Mouse (Mus musculus) forebrain, embryonic 11.5 days (tissue): ENCODE results near the gene Crim1. TPM values are rescaled to one million over a fixed set of nuclear protein-coding genes. Genes with fewer than 3 reads are reported as not detected.

Experiments
- ATAC-seq: fragments of 200-750 bp; cut with Nextera tagmentation; replicated peaks from 2 replicates; pipeline ENCODE4 v1.8.0; 2017; ENCODE audit warnings: moderate TSS enrichment; ENCODE audit not compliant: low FRiP score
- DNase-seq: peaks from one replicate; pipeline ENCODE4 v3.0.0-alpha.2; 2017; ENCODE audit warnings: low spot score
- H3K27ac ChIP-seq: fragments of 300-500 bp; sonication (generic); 2 replicates; pipeline ENCODE4 v1.5.1; 2014; ENCODE audit warnings: low read depth, low read length
- H3K27me3 ChIP-seq: fragments of 300-500 bp; sonication (generic); 2 replicates; pipeline ENCODE4 v1.6.1; 2014; ENCODE audit warnings: mild to moderate bottlenecking, low read length, mixed read lengths; ENCODE audit not compliant: control insufficient read depth, insufficient read depth
- H3K36me3 ChIP-seq: fragments of 300-500 bp; sonication (generic); 2 replicates; pipeline ENCODE4 v1.6.1; 2014; ENCODE audit warnings: mild to moderate bottlenecking, low read length, moderate library complexity, mixed read lengths; ENCODE audit not compliant: control insufficient read depth, insufficient read depth
- H3K4me1 ChIP-seq: fragments of 300-500 bp; sonication (generic); replicated peaks from 2 replicates; pipeline ENCODE4 v1.6.1; 2014; ENCODE audit warnings: low read length, mixed read lengths; ENCODE audit not compliant: control insufficient read depth, insufficient read depth
- H3K4me2 ChIP-seq: fragments of 300-500 bp; sonication (generic); 2 replicates; pipeline ENCODE4 v1.6.1; 2014; ENCODE audit warnings: low read depth, mild to moderate bottlenecking, low read length, moderate library complexity, mixed read lengths; ENCODE audit not compliant: severe bottlenecking
- H3K4me3 ChIP-seq: fragments of 300-500 bp; sonication (generic); 2 replicates; pipeline ENCODE4 v1.5.1; 2014; ENCODE audit warnings: low read depth, low read length
- H3K9ac ChIP-seq: fragments of 300-500 bp; sonication (generic); 2 replicates; pipeline ENCODE4 v1.6.1; 2014; ENCODE audit warnings: low read length
- H3K9me3 ChIP-seq: fragments of 300-500 bp; sonication (generic); 2 replicates; pipeline ENCODE4 v1.6.1; 2016; ENCODE audit warnings: low read length, mixed read lengths; ENCODE audit not compliant: control insufficient read depth
- WGBS: fragments of 180-500 bp; shearing (Covaris S2); extraction: QIAGEN DNeasy Blood & Tissue Kit; methylation state at CpG from one replicate; pipeline ENCODE4 v1.1.7; 2014; 5-methylcytosine and 5-hydroxymethylcytosine counted together
- polyA plus RNA-seq: library from polyadenylated mRNA; unstranded; fragments of >200 nt; fragmentation: Nextera tagmentation; extraction: Ambion mirVana; gene quantifications from 2 replicates; pipeline ENCODE4 v1.2.1, GENCODE M21; 2014

Gene Crim1
- polyA plus RNA-seq, 1 experiment from 2014 or later, result 2.7 TPM

GRCm38 (mm10) chr17:78217406-78217805, 17.4 kb downstream of the Crim1 start:
- 68% methylated on average over 6 of the region's 6 CpGs for WGBS
- no peak for ATAC-seq
- no peak overlapping the region for H3K4me2 ChIP-seq
- H3K27me3 ChIP-seq, result no peaks in the 10 kb centered on the region
- no peak overlapping the region for H3K4me3 ChIP-seq
- H3K9me3 ChIP-seq, result no peaks in the 10 kb centered on the region
- H3K27ac ChIP-seq, result no peak overlapping the region
- DNase-seq, result no peak
- no peaks in the 10 kb centered on the region for H3K36me3 ChIP-seq
- H3K9ac ChIP-seq, result no peak overlapping the region
- no peaks in the 10 kb centered on the region for H3K4me1 ChIP-seq

- Histone ChIP-seq H3K27me3 (no peaks in the 10 kb centered on the region), H3K9me3 (no peaks in the 10 kb centered on the region), H3K4me2 (no peak overlapping the region), H3K36me3 (no peaks in the 10 kb centered on the region), H3K27ac (no peak overlapping the region), H3K4me3 (no peak overlapping the region), H3K9ac (no peak overlapping the region), H3K4me1 (no peaks in the 10 kb centered on the region)
- 93% methylated on average over 10 of the region's 10 CpGs for WGBS
- no peak for DNase-seq
- no peak for ATAC-seq
Measured at GRCm38 (mm10) chr17:78218506-78219232, 18.6 kb downstream of the Crim1 start.

- Histone ChIP-seq H3K9me3 (no peaks in the 10 kb centered on the region), H3K27ac (no peak overlapping the region), H3K4me2 (no peak overlapping the region), H3K36me3 (no peaks in the 10 kb centered on the region), H3K9ac (no peak overlapping the region), H3K27me3 (no peaks in the 10 kb centered on the region), H3K4me1 (no peaks in the 10 kb centered on the region), H3K4me3 (no peak overlapping the region)
- 89% methylated on average over 8 of the region's 8 CpGs for WGBS
- ATAC-seq (no peak), DNase-seq (no peak)
Measured at GRCm38 (mm10) chr17:78221007-78221642, 21.1 kb downstream of the Crim1 start.

- no peak overlapping the region for H3K4me2 ChIP-seq
- H3K4me3 ChIP-seq, result no peak overlapping the region
- H3K27me3 ChIP-seq, result no peaks in the 10 kb centered on the region
- no peak overlapping the region for H3K9ac ChIP-seq
- 78% methylated on average over 1 of the region's 1 CpGs for WGBS
- H3K36me3 ChIP-seq, result no peaks in the 10 kb centered on the region
- no peak for DNase-seq
- no peaks in the 10 kb centered on the region for H3K4me1 ChIP-seq
- H3K27ac ChIP-seq, result no peak overlapping the region
- H3K9me3 ChIP-seq, result no peaks in the 10 kb centered on the region
- no peak for ATAC-seq
Measured at GRCm38 (mm10) chr17:78221860-78222259, 21.8 kb downstream of the Crim1 start.

GRCm38 (mm10) chr17:78223988-78224387, 23.9 kb downstream of the Crim1 start:
- Histone ChIP-seq H3K27ac (no peak overlapping the region), H3K4me2 (no peak overlapping the region), H3K9ac (no peak overlapping the region), H3K9me3 (no peaks in the 10 kb centered on the region), H3K36me3 (no peaks in the 10 kb centered on the region), H3K4me1 (no peaks in the 10 kb centered on the region), H3K4me3 (no peak overlapping the region), H3K27me3 (no peaks in the 10 kb centered on the region)
- WGBS, result 71% methylated on average over 10 of the region's 10 CpGs
- DNase-seq (no peak), ATAC-seq (no peak)

- Histone ChIP-seq H3K27me3 (no peaks in the 10 kb centered on the region), H3K4me1 (no peaks in the 10 kb centered on the region), H3K36me3 (no peaks in the 10 kb centered on the region), H3K27ac (no peak overlapping the region), H3K9ac (no peak overlapping the region), H3K9me3 (no peaks in the 10 kb centered on the region), H3K4me2 (no peak overlapping the region), H3K4me3 (no peak overlapping the region)
- 77% methylated on average over 5 of the region's 5 CpGs for WGBS
- no peak for ATAC-seq
- no peak for DNase-seq
Measured at GRCm38 (mm10) chr17:78225547-78225946, 25.5 kb downstream of the Crim1 start.

- WGBS, result 93% methylated on average over 3 of the region's 3 CpGs
- no peak overlapping the region for H3K4me2 ChIP-seq
- no peak overlapping the region for H3K27ac ChIP-seq
- H3K27me3 ChIP-seq, result no peaks in the 10 kb centered on the region
- H3K36me3 ChIP-seq, result no peaks in the 10 kb centered on the region
- ATAC-seq (no peak), DNase-seq (no peak)
- no peaks in the 10 kb centered on the region for H3K9me3 ChIP-seq
- H3K4me1 ChIP-seq, result no peaks in the 10 kb centered on the region
- no peak overlapping the region for H3K4me3 ChIP-seq
- no peak overlapping the region for H3K9ac ChIP-seq
Measured at GRCm38 (mm10) chr17:78227211-78227610, 27.2 kb downstream of the Crim1 start.

GRCm38 (mm10) chr17:78231567-78231966, 31.5 kb downstream of the Crim1 start:
- H3K9me3 ChIP-seq, result no peaks in the 10 kb centered on the region
- no peak overlapping the region for H3K4me2 ChIP-seq
- H3K27ac ChIP-seq, result no peak overlapping the region
- no peaks in the 10 kb centered on the region for H3K27me3 ChIP-seq
- H3K4me3 ChIP-seq, result no peak overlapping the region
- no peaks in the 10 kb centered on the region for H3K36me3 ChIP-seq
- H3K9ac ChIP-seq, result no peak overlapping the region
- ATAC-seq (no peak), DNase-seq (no peak)
- no peaks in the 10 kb centered on the region for H3K4me1 ChIP-seq
- 94% methylated on average over 5 of the region's 5 CpGs for WGBS

GRCm38 (mm10) chr17:78232703-78233102, 32.7 kb downstream of the Crim1 start:
- no peak for ATAC-seq
- no peaks in the 10 kb centered on the region; the same call in 1 of the 2 replicates for H3K36me3 ChIP-seq
- no peaks in the 10 kb centered on the region for H3K9me3 ChIP-seq
- H3K27ac ChIP-seq, result no peak overlapping the region
- no peaks in the 10 kb centered on the region for H3K4me1 ChIP-seq
- H3K4me2 ChIP-seq, result no peak overlapping the region
- no peak overlapping the region for H3K9ac ChIP-seq
- DNase-seq, result no peak
- H3K4me3 ChIP-seq, result no peak overlapping the region
- no peaks in the 10 kb centered on the region for H3K27me3 ChIP-seq
- WGBS, result 91% methylated on average over 13 of the region's 13 CpGs
